In genomic region chr6:120854413-120854812, GRCm38 (mm10) we compare ENCODE assay signal across 9 mouse cellular contexts. TPM values are rescaled to one million over a fixed set of nuclear protein-coding genes. Genes with fewer than 3 reads are reported as not detected.
DNase-seq lines count a peak whose midpoint lies in the region; ATAC-seq and TF ChIP-seq lines count a peak whose summit lies in the region.
"Had no signal": no experiment of that assay in that cellular context is flagged by ENCODE, and none has a peak within 500 bp of the region (broad histone marks: within the 10 kb centered on the region; RNA-seq: fewer than 3 reads in every experiment).

No protein-coding gene starts in this region.

- 57% methylated on average over 10 of the region's 10 CpGs for WGBS in lung, embryonic 14.5 days

- ATAC-seq in lung, embryonic 14.5 days (ENCODE audit: insufficient read depth), result no peak
- ATAC-seq in erythroid progenitor cell, adult 5-6 weeks (replicated peaks; ENCODE audit: low FRiP score, poor library complexity, severe bottlenecking), result peak; percentile 81
- peak; percentile 99 for ATAC-seq in megakaryocyte-erythroid progenitor cell, adult 5-6 weeks (replicated peaks; ENCODE audit: low FRiP score, low TSS enrichment, poor library complexity, severe bottlenecking)
- ATAC-seq in CD4-positive, CD25-positive, alpha-beta regulatory T cell, adult 4 months, result no peak

- intact Hi-C loops in heart, postnatal 10 days (cut with DNase I), result no loop called here

- DNase-seq in lung, embryonic 14.5 days, result peak; percentile 23
- DNase-seq in lung, postnatal 36 days, result no peak
- peak; percentile 58 to 62 for DNase-seq in heart, postnatal 10 days
- DNase-seq in ovary, postnatal 36 days (ENCODE audit: low spot score), result no peak
- no peak for DNase-seq in layer of hippocampus, adult 8-10 months (ENCODE audit: low spot score in 2 of 2)

- H3K4me1 ChIP-seq in lung, embryonic 14.5 days (ENCODE audit: insufficient read depth), result no peaks in the 10 kb centered on the region

- no peak overlapping the region for H3K4me2 ChIP-seq in lung, embryonic 14.5 days

- no peak overlapping the region for H3K4me3 ChIP-seq in lung, embryonic 14.5 days (ENCODE audit: low read depth, low read length)

- H3K9ac ChIP-seq in lung, embryonic 14.5 days, result no peak overlapping the region

- H3K9me3 ChIP-seq in lung, embryonic 14.5 days (ENCODE audit: low read depth, low read length), result no peaks in the 10 kb centered on the region

- no peaks in the 10 kb centered on the region for H3K27me3 ChIP-seq in lung, embryonic 14.5 days (ENCODE audit: insufficient read depth, low read length)

- TF ChIP-seq CTCF in lung, embryonic 14.5 days (IDR thresholded peaks at IDR 0.05; ENCODE audit: low read depth), result no peak

- H3K27ac ChIP-seq in lung, embryonic 14.5 days (ENCODE audit: low read depth), result no peak overlapping the region
- H3K27ac ChIP-seq: macrophage had no signal

- peaks cover 22% of the 10 kb centered on the region for H3K36me3 ChIP-seq in lung, embryonic 14.5 days (ENCODE audit: insufficient read depth)

RNA-seq across cellular contexts. Expression of gene Bcl2l13, which starts 18.4 kb away (rescaled TPM):
- 34.4 and 34.6 TPM in 2 replicates for polyA plus RNA-seq in lung, embryonic 14.5 days (2014; fragmentation: Nextera tagmentation; extraction: Ambion mirVana)
- 41.8 and 60.8 TPM in 2 replicates for total RNA-seq in erythroid progenitor cell, adult 5-6 weeks (2015; ENCODE audit: low replicate concordance)
- total RNA-seq in erythroid progenitor cell, adult 5-6 weeks (2017; ENCODE audit: low replicate concordance), result 36.0 and 47.5 TPM in 2 replicates
- total RNA-seq in heart, postnatal 10 days (2021), result 10 to 100 TPM; 78.0 to 89.4 TPM
- total RNA-seq in megakaryocyte-erythroid progenitor cell, adult 5-6 weeks (2014; fragmentation: Nextera tagmentation), result 41.4 and 52.2 TPM in 2 replicates
- total RNA-seq in megakaryocyte-erythroid progenitor cell, adult 5-6 weeks (2017), result 28.8 and 42.0 TPM in 2 replicates
- 10 to 100 TPM; 37.5 to 40.6 (median 39.1) TPM for total RNA-seq in layer of hippocampus, adult 8-10 months (2022)
- polyA plus RNA-seq in CD4-positive, CD25-positive, alpha-beta regulatory T cell, adult 4 months (2017; shearing (Covaris generic)), result 10 to 100 TPM; 10.4 to 11.7 TPM

RNA-seq across cellular contexts. Expression of gene Atp6v1e1, which starts 31.8 kb away (rescaled TPM):
- polyA plus RNA-seq in lung, embryonic 14.5 days (2014; fragmentation: Nextera tagmentation; extraction: Ambion mirVana), result 92.1 and 92.3 TPM in 2 replicates
- 87.2 and 135 TPM in 2 replicates for total RNA-seq in erythroid progenitor cell, adult 5-6 weeks (2015; ENCODE audit: low replicate concordance)
- 109 and 163 TPM in 2 replicates for total RNA-seq in erythroid progenitor cell, adult 5-6 weeks (2017; ENCODE audit: low replicate concordance)
- 100 to 1,000 TPM; 168 to 172 TPM for total RNA-seq in heart, postnatal 10 days (2021)
- 73.8 and 94.9 TPM in 2 replicates for total RNA-seq in megakaryocyte-erythroid progenitor cell, adult 5-6 weeks (2014; fragmentation: Nextera tagmentation)
- 87.9 and 98.2 TPM in 2 replicates for total RNA-seq in megakaryocyte-erythroid progenitor cell, adult 5-6 weeks (2017)
- 100 to 1,000 TPM; 467 to 514 (median 483) TPM for total RNA-seq in layer of hippocampus, adult 8-10 months (2022)
- polyA plus RNA-seq in CD4-positive, CD25-positive, alpha-beta regulatory T cell, adult 4 months (2017; shearing (Covaris generic)), result 10 to 100 TPM; 89.9 to 92.8 TPM

Comparison
In these comparisons a context has a peak if more than half of its experiments do, and no peak if none do; other contexts are left out.
1. DNase-seq: peak in lung, embryonic 14.5 days (single experiment) and heart, postnatal 10 days (2 of 2); none in lung, postnatal 36 days (single experiment), ovary, postnatal 36 days (single experiment) and layer of hippocampus, adult 8-10 months (0 of 2).
2. ATAC-seq: peak in erythroid progenitor cell, adult 5-6 weeks (single experiment) and megakaryocyte-erythroid progenitor cell, adult 5-6 weeks (single experiment); none in lung, embryonic 14.5 days (single experiment) and CD4-positive, CD25-positive, alpha-beta regulatory T cell, adult 4 months (single experiment).